Mouse (Mus musculus): ENCODE results near the gene Wwox.
"Not testable (repeated sequence)": the region's sequence is repeated elsewhere in the genome, so short reads cannot be mapped to it uniquely, and the experiment has no call there.

The Wwox gene

GRCm38 (mm10) chr8:114806826-114807420, 367.5 kb downstream of the Wwox start:
- DNase-seq (ENCODE audit: low read depth, low spot score), result no peak

DNA sequence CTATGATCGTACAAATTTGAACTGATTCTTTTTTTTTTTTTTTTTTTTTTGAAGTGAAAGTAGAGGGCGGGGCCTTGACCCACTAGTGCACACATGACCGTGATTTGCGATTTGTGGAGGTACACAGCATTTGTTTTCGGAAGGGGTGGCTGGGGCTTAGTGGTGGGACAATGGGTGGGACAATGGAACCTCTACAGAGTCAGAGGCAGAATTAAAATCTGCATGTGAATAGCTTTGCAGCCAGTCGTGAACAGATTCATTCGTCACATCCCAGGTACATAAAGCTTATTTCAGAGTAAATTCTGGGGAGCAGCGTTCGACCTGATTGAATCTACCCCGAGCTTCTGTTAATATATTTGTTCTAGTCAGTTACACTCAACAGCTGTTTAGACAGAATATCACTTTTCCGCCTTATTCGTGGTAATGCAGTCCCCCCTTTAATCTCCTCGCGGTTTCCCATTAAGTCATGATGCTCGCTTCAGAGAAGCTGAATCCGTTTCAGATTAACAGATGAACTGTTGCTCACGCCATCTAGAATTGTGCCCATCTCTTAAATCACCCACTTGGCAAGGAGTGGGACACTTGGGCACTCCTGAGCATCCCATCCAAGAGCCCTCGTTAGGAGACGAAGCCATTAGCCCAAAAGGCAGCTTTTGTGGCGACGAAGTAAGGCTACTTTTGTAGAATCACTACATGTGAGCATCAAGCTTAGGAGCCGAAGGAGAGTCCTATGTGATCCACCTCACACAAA, 368.4 kb downstream of the Wwox start:
- DNase-seq (ENCODE audit: low read depth, low spot score), result no peak

GRCm38 (mm10) chr8:114810470-114810869, 371.0 kb downstream of the Wwox start:
- no peak for DNase-seq (ENCODE audit: low read depth, low spot score)

DNA sequence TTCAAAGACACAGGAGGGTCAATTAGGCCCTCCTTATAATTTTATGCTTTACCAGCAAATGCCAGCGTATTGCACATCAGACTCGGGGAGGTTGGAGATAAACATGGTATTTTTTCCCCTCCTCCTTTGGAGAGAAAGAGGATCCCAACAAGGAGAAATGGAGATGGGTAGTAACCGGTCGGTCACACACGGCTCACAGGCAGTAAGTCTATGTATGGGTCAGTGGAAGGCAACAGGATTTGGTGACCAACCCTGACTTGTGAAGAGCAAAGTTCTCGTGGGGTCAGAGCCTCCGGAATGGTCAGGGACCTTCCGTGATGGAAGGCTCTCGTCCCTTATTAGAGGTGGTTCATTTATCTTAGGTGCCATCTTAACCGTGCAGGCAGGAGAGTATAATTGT, 374.4 kb downstream of the Wwox start:
- DNase-seq (ENCODE audit: low read depth, low spot score), result no peak

GRCm38 (mm10) chr8:114814769-114815736, 375.6 kb downstream of the Wwox start:
- DNase-seq (ENCODE audit: low read depth, low spot score), result no peak

GRCm38 (mm10) chr8:114816343-114816742, 376.9 kb downstream of the Wwox start:
- DNase-seq (ENCODE audit: low read depth, low spot score), result no peak

GRCm38 (mm10) chr8:114816949-114817348, 377.5 kb downstream of the Wwox start:
- no peak for DNase-seq (ENCODE audit: low read depth, low spot score)

DNA sequence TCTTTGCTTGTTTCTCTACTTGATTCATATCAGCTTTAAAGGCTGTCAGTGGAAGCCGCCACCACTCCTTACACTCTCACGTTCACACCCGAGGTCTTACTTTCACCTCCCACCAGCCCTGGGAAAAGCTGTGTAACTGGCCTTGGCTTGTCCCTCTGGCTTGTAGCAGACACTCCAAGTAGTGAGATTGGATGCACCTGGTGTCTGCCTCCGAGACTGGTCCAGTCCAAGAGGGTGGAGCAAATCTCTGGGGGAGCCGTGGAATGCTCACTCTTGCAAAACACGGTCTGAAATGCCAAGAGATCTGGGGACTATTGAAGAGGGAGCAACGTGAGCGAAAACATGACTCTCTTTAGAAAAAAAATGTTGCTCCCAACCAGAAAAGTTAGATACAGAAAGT, 382.1 kb downstream of the Wwox start:
- DNase-seq (ENCODE audit: low read depth, low spot score), result no peak

GRCm38 (mm10) chr8:114825460-114825859, 386.0 kb downstream of the Wwox start:
- no peak for DNase-seq (ENCODE audit: low read depth, low spot score)

DNA sequence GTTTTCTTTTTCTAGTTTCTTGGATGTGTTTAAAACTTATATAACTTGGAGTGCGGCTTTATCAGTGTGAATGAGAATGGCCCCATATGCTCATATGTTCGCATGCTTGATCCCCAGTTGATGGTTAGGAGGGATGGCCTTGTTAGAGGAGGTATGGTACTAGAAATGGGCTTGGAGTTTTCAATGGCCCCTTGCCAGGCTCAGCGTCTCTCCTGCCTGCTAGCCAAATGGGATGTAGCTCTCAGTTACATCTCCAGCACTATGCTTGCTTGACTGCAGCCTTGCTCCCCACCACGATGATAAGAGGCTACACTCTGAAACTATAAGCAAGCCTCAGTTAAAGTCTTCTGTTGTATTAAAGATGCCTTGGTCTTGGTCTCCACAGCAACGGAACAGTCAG, 387.5 kb downstream of the Wwox start:
- no peak for DNase-seq (ENCODE audit: low read depth, low spot score)

- not testable (repeated sequence) for DNase-seq (ENCODE audit: low read depth, low spot score)
Measured at GRCm38 (mm10) chr8:114827810-114828209, 388.4 kb downstream of the Wwox start.

GRCm38 (mm10) chr8:114831595-114831994, 392.1 kb downstream of the Wwox start:
- DNase-seq (ENCODE audit: low read depth, low spot score), result no peak

- no peak for DNase-seq (ENCODE audit: low read depth, low spot score)
Measured at GRCm38 (mm10) chr8:114832251-114832774, 392.9 kb downstream of the Wwox start.

DNA sequence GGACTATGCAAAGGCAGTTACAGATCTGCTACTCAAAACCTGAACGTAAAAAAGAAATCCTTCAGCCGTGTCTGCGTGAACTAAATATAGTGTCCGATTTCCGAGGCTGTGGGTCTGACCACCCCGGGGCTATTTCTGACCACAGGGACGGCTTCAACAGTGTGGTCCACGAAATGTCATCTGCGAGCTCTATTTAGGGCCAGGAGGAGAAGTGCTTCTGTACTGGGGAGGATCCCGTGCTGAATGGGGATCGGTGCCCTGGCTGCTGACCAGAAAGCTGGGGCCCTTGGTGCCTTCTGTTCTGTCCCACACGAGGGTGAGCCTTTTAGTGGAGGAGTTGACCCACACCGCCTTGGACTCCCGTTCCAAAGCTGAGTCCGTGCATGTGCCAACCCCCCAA, 395.3 kb downstream of the Wwox start:
- no peak for DNase-seq (ENCODE audit: low read depth, low spot score)

GRCm38 (mm10) chr8:114839998-114840397, 400.5 kb downstream of the Wwox start:
- no peak for DNase-seq (ENCODE audit: low read depth, low spot score)

DNA sequence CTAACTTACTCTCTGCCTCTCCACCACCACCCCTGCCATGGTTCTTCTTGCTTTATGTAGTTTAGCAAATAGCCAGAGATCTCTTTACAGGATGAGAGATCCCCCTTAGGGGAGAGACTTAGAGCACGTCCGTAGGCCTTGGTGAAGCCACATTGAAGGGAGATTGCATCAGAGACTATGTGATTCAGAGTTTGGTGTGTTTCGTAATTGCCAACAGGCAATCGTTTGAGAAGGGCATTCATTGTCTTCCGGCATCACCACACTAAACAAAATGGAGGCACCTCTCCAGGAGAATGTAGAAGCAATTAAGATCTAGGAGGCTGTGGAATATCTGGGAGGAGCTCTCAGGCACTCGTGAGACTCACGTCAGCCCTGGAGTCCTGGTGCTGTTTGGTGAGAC, 408.2 kb downstream of the Wwox start:
- no peak for DNase-seq (ENCODE audit: low read depth, low spot score)

- DNase-seq (ENCODE audit: low read depth, low spot score), result no peak
Measured at GRCm38 (mm10) chr8:114849461-114849860, 410.0 kb downstream of the Wwox start.

DNA sequence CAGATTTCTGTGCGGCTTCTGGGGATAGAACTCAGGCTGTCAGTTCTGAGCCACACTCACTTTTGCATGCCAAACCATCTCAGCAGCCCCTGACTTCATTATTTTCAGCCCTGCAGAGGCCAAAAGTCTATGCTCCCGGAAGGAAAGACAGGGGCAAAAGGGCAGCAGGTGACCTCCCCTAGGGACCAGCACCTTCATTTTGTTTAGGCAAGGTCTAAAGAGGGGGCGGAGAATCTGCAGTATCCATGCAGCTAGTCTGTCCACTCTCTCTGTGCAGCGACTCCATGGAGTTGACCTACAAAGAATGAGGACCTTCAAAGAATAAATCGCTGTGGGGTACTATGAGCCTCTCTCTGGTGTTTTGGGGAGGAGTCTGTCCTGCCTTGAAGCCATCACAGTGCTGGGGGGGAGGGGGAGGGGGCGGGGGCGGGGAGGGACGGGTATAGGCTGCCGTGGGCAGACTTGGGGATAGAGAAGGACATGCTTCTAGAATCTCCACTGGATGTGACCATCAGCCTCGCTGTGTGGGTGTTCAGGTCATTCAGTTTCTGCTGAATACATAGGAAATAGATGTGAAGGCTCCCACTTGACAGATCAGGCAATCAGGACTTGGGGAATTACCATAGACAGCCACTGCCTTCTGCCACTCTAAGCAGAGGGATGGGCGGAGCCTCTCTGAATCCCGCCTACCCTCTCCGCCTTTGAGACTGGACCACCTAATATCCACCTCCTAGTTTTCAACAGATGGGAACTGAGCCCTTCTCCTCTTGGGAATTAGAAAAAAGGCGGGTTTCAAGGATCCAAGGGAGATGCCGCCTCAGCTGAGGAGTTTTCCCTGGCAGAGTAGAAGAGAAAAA, 410.8 kb downstream of the Wwox start:
- no peak for DNase-seq (ENCODE audit: low read depth, low spot score)

DNA sequence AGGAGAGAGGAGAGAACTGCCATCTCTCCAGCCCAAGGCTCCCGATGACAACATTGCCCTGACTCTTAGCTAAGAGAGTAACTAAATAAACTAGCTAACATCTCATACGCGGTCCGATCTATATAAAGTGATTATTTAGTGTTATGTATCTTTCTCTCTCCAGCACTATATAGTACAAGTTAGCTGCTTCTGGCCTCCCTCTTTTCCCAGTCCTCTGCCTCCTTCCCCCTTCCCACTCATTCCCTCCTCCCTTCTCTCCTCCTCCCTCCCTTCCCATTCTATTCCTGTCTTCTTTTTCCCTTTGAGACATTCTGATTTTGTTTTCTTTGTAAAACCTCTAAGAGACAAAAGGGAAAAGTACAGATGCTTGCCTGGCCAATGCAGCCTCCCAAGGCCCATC, 414.3 kb downstream of the Wwox start:
- DNase-seq (ENCODE audit: low read depth, low spot score), result no peak

- DNase-seq (ENCODE audit: low read depth, low spot score), result no peak
Measured at GRCm38 (mm10) chr8:114855833-114856232, 416.4 kb downstream of the Wwox start.

- no peak for DNase-seq (ENCODE audit: low read depth, low spot score)
Measured at GRCm38 (mm10) chr8:114865911-114866310, 426.5 kb downstream of the Wwox start.

All from telencephalon, adult 2 months (tissue).